Mouse (Mus musculus): Measurements from ENCODE around the gene Noa1. TPM values are rescaled to one million over a fixed set of nuclear protein-coding genes. Genes with fewer than 3 reads are reported as not detected.

The Noa1 gene
- total and polyA plus RNA-seq, 3 experiments: 12.2 to 21.3 (median 19.7) TPM

DNA sequence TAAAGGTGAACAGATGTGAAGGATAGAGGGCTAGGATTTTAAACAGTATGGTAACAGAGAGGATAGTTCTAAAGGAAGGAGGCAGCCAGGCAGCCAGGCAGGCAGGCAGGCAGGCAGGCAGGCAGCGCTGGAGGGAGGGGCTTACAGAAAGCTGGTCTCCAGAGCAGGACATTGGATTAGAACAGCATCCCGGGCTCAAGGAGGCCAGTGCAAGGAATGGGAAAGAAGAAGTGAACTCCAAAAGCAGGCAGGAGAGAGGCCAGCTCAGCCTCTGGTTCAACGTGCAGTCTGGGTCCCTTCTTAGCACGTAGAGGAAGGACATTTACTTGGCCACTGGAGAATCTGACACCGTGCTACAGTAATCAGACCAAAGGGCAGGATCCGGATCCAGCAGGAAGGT, 49.7 kb downstream of the Noa1 start:
- no peak overlapping the region for H3K9ac ChIP-seq (ENCODE audit: low read depth, low read length)
- 60% methylated on average over 6 of the region's 6 CpGs for WGBS
- no peak for TF ChIP-seq EP300 (IDR thresholded peaks at IDR 0.05; ENCODE audit: insufficient read depth, low read depth, low read length)
- TF ChIP-seq CTCF (IDR thresholded peaks at IDR 0.05): no peak
- no peak for TF ChIP-seq POLR2A (IDR thresholded peaks at IDR 0.05; ENCODE audit: insufficient read depth, low read depth, low read length)
- H3K27ac ChIP-seq: no peak overlapping the region
- intact Hi-C loops (cut with DNase I): no loop called here
- H3K27me3 ChIP-seq (ENCODE audit: control insufficient read depth, insufficient read depth, low read length): no peaks in the 10 kb centered on the region; the same call in 1 of the 2 replicates
- H3K79me2 ChIP-seq (replicated peaks; ENCODE audit: control insufficient read depth, insufficient read depth, low read length): no peaks in the 10 kb centered on the region
- no peak overlapping the region for H3K4me3 ChIP-seq
- no peaks in the 10 kb centered on the region for H3K36me3 ChIP-seq (ENCODE audit: control insufficient read depth, insufficient read depth, low read length)
- no peak for DNase-seq
- no peaks in the 10 kb centered on the region for H3K4me1 ChIP-seq (ENCODE audit: control insufficient read depth, insufficient read depth, low read length)

DNA sequence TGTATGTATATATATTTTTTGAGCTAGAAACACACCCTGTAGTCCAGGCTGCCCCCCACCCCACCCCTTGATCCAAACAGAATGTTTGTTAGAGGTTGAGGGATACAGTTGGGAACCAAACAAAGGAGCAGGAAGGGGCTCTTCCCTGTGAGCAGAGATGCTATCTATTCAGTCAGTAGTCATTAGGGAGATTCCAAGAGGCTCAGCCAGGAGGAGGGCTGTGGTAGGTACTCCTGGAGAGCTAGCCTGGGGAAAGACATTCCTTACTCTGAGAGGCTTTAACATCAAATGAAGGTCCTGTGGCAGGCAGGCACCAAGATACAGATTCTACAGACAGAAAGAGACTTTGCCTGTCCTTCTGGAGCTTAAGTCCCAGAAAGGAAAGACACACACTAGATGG, 50.6 kb downstream of the Noa1 start:
- Histone ChIP-seq H3K27me3 (ENCODE audit: control insufficient read depth, insufficient read depth, low read length) (no peaks in the 10 kb centered on the region; the same call in 1 of the 2 replicates), H3K4me3 (no peak overlapping the region), H3K9ac (ENCODE audit: low read depth, low read length) (no peak overlapping the region), H3K36me3 (ENCODE audit: control insufficient read depth, insufficient read depth, low read length) (no peaks in the 10 kb centered on the region), H3K4me1 (ENCODE audit: control insufficient read depth, insufficient read depth, low read length) (no peaks in the 10 kb centered on the region), H3K79me2 (replicated peaks; ENCODE audit: control insufficient read depth, insufficient read depth, low read length) (no peaks in the 10 kb centered on the region), H3K27ac (no peak overlapping the region)
- TF ChIP-seq EP300 (IDR thresholded peaks at IDR 0.05; ENCODE audit: insufficient read depth, low read depth, low read length) (no peak), CTCF (IDR thresholded peaks at IDR 0.05) (no peak), POLR2A (IDR thresholded peaks at IDR 0.05; ENCODE audit: insufficient read depth, low read depth, low read length) (no peak)
- intact Hi-C loops (cut with DNase I): no loop called here
- no peak for DNase-seq

DNA sequence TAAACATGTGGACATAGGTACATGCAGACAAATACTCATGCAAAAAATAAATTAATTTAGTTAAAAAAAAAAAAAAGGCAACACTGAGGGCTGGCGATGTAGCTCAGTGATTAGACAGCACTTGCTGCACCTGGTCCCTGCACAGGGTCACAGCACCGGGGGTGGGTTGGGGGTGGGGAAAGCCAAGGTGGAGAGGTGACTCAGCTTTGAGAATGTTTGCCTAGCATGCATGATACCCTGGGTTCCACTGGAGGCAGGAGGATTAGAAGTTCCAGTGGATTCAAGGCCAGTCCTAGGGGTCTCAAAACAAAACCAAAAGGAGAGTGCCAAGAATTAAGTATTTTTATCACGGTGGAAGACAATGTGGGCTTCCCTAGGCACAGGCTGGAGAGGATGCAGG, 52.3 kb downstream of the Noa1 start:
- Histone ChIP-seq H3K79me2 (replicated peaks; ENCODE audit: control insufficient read depth, insufficient read depth, low read length) (no peaks in the 10 kb centered on the region), H3K4me3 (no peak overlapping the region), H3K36me3 (ENCODE audit: control insufficient read depth, insufficient read depth, low read length) (no peaks in the 10 kb centered on the region), H3K27ac (no peak overlapping the region), H3K9ac (ENCODE audit: low read depth, low read length) (no peak overlapping the region), H3K27me3 (ENCODE audit: control insufficient read depth, insufficient read depth, low read length) (no peaks in the 10 kb centered on the region; the same call in 1 of the 2 replicates), H3K4me1 (ENCODE audit: control insufficient read depth, insufficient read depth, low read length) (no peaks in the 10 kb centered on the region)
- 65% methylated on average over 3 of the region's 3 CpGs for WGBS
- DNase-seq: no peak
- intact Hi-C loops (cut with DNase I): no loop called here
- no peak for TF ChIP-seq EP300 (IDR thresholded peaks at IDR 0.05; ENCODE audit: insufficient read depth, low read depth, low read length)
- no peak for TF ChIP-seq POLR2A (IDR thresholded peaks at IDR 0.05; ENCODE audit: insufficient read depth, low read depth, low read length)
- TF ChIP-seq CTCF (IDR thresholded peaks at IDR 0.05): no peak

DNA sequence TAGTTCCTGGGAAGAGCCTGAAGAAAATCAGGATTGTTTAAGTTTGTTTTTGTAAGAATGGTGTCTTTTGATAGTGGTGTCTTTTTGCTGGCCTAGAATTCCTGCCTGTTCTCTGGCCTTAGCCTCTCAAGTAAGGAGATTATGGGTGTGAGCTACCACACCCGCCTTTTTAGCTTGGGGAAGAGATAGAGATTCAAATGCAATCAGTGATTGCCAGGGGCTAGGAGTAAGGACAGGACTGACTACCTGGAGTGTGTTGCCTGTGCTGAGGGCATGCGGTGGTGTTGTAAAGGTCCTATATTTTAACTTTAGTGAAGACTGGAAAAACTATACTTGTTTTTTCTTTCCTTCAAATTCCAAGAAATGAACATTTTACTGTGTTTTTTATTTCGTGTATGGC, 55.5 kb downstream of the Noa1 start:
- TF ChIP-seq EP300 (IDR thresholded peaks at IDR 0.05; ENCODE audit: insufficient read depth, low read depth, low read length) (no peak), CTCF (IDR thresholded peaks at IDR 0.05) (no peak), POLR2A (IDR thresholded peaks at IDR 0.05; ENCODE audit: insufficient read depth, low read depth, low read length) (no peak)
- no peaks in the 10 kb centered on the region for H3K79me2 ChIP-seq (replicated peaks; ENCODE audit: control insufficient read depth, insufficient read depth, low read length)
- no peaks in the 10 kb centered on the region for H3K4me1 ChIP-seq (ENCODE audit: control insufficient read depth, insufficient read depth, low read length)
- no peak overlapping the region for H3K27ac ChIP-seq
- intact Hi-C loops (cut with DNase I): no loop called here
- no peak overlapping the region for H3K9ac ChIP-seq (ENCODE audit: low read depth, low read length)
- WGBS: 72% methylated on average over 3 of the region's 3 CpGs
- H3K4me3 ChIP-seq: no peak overlapping the region
- DNase-seq: no peak
- H3K27me3 ChIP-seq (ENCODE audit: control insufficient read depth, insufficient read depth, low read length): no peaks in the 10 kb centered on the region
- no peaks in the 10 kb centered on the region for H3K36me3 ChIP-seq (ENCODE audit: control insufficient read depth, insufficient read depth, low read length)

- Histone ChIP-seq H3K79me2 (replicated peaks; ENCODE audit: control insufficient read depth, insufficient read depth, low read length) (no peaks in the 10 kb centered on the region), H3K36me3 (ENCODE audit: control insufficient read depth, insufficient read depth, low read length) (no peaks in the 10 kb centered on the region), H3K4me3 (no peak overlapping the region), H3K9ac (ENCODE audit: low read depth, low read length) (no peak overlapping the region), H3K27me3 (ENCODE audit: control insufficient read depth, insufficient read depth, low read length) (no peaks in the 10 kb centered on the region), H3K27ac (no peak overlapping the region), H3K4me1 (ENCODE audit: control insufficient read depth, insufficient read depth, low read length) (no peaks in the 10 kb centered on the region)
- no peak for TF ChIP-seq EP300 (IDR thresholded peaks at IDR 0.05; ENCODE audit: insufficient read depth, low read depth, low read length)
- 89% methylated on average over 1 of the region's 1 CpGs for WGBS
- DNase-seq: no peak
- intact Hi-C loops (cut with DNase I): no loop called here
Measured at GRCm38 (mm10) chr5:77253154-77253553, 56.7 kb downstream of the Noa1 start.

GRCm38 (mm10) chr5:77252115-77252827, 57.6 kb downstream of the Noa1 start:
- Histone ChIP-seq H3K27me3 (ENCODE audit: control insufficient read depth, insufficient read depth, low read length) (no peaks in the 10 kb centered on the region), H3K36me3 (ENCODE audit: control insufficient read depth, insufficient read depth, low read length) (no peaks in the 10 kb centered on the region), H3K4me1 (ENCODE audit: control insufficient read depth, insufficient read depth, low read length) (no peaks in the 10 kb centered on the region), H3K4me3 (no peak overlapping the region), H3K79me2 (replicated peaks; ENCODE audit: control insufficient read depth, insufficient read depth, low read length) (no peaks in the 10 kb centered on the region), H3K27ac (no peak overlapping the region), H3K9ac (ENCODE audit: low read depth, low read length) (no peak overlapping the region)
- WGBS: 71% methylated on average over 8 of the region's 8 CpGs
- DNase-seq: no peak
- intact Hi-C loops (cut with DNase I): no loop called here
- TF ChIP-seq EP300 (IDR thresholded peaks at IDR 0.05; ENCODE audit: insufficient read depth, low read depth, low read length) (no peak), CTCF (IDR thresholded peaks at IDR 0.05) (no peak), POLR2A (IDR thresholded peaks at IDR 0.05; ENCODE audit: insufficient read depth, low read depth, low read length) (no peak)
